Mouse (Mus musculus): ENCODE data around the gene Tubg2. TPM values are rescaled to one million over a fixed set of nuclear protein-coding genes. Genes with fewer than 3 reads are reported as not detected.
A peak's percentile ranks its signal among the peaks of the same experiment; 100 is the strongest.

The Tubg2 gene
- polyA plus RNA-seq, 1 experiment from 2014 or later, result 6.3 TPM

GRCm38 (mm10) chr11:101173631-101174388 is 18.1 kb downstream of the Tubg2 start:
- Histone ChIP-seq H3K27ac (no peak overlapping the region), H3K27me3 (peaks cover 87% of the 10 kb centered on the region), H3K4me3 (replicated peaks) (peak overlapping the region; percentile 36), H3K4me1 (replicated peaks) (peaks cover 67% of the 10 kb centered on the region), H3K9ac (replicated peaks) (peak overlapping the region; percentile 48; the same call in 1 of the 2 replicates), H3K36me3 (no peaks in the 10 kb centered on the region), H3K9me3 (no peaks in the 10 kb centered on the region), H3K4me2 (peak overlapping the region; percentile 71)
- under 1% methylated on average over 61 of the region's 61 CpGs for WGBS
- ATAC-seq (ENCODE audit: insufficient number of reproducible peaks, insufficient read depth, low FRiP score, low TSS enrichment, low read depth), result peak; percentile 52

- Histone ChIP-seq H3K4me2 (peak overlapping the region; percentile 71), H3K27me3 (peaks cover 87% of the 10 kb centered on the region), H3K36me3 (no peaks in the 10 kb centered on the region), H3K9me3 (no peaks in the 10 kb centered on the region), H3K27ac (no peak overlapping the region), H3K4me3 (replicated peaks) (peak overlapping the region; percentile 36), H3K9ac (replicated peaks) (peak overlapping the region; percentile 48; the same call in 1 of the 2 replicates), H3K4me1 (replicated peaks) (peaks cover 61% of the 10 kb centered on the region)
- 29% methylated on average over 9 of the region's 9 CpGs for whole genome bisulfite sequencing
- ATAC-seq (ENCODE audit: insufficient number of reproducible peaks, insufficient read depth, low FRiP score, low TSS enrichment, low read depth), result no peak
These were observed 18.7 kb downstream of the Tubg2 start for GRCm38 (mm10) chr11:101174389-101174745.

GRCm38 (mm10) chr11:101174851-101175628 is 19.3 kb downstream of the Tubg2 start, which contains the start of gene Ccr10:
Gene Ccr10 (minus strand): TSS chr11:101175443.
- WGBS, result 26% methylated on average over 14 of the region's 14 CpGs
- H3K27ac ChIP-seq, result no peak within 1 kb of the TSS

GRCm38 (mm10) chr11:101175636-101176116 is 20.0 kb downstream of the Tubg2 start:
- H3K36me3 ChIP-seq, result no peaks in the 10 kb centered on the region
- ATAC-seq (ENCODE audit: insufficient number of reproducible peaks, insufficient read depth, low FRiP score, low TSS enrichment, low read depth), result no peak
- no peak overlapping the region for H3K27ac ChIP-seq
- H3K9me3 ChIP-seq, result no peaks in the 10 kb centered on the region
- WGBS, result 10% methylated on average over 11 of the region's 11 CpGs
- no peak overlapping the region for H3K9ac ChIP-seq (replicated peaks)
- peaks cover 82% of the 10 kb centered on the region for H3K27me3 ChIP-seq
- peak overlapping the region; percentile 34 for H3K4me3 ChIP-seq (replicated peaks)
- H3K4me2 ChIP-seq, result peak overlapping the region; percentile 54
- H3K4me1 ChIP-seq (replicated peaks), result peaks cover 48% of the 10 kb centered on the region

More at GRCm38 (mm10) chr11:101174851-101175628, 19.3 kb downstream of the Tubg2 start, which contains the start of gene Ccr10:
- peaks cover 84% of the 10 kb centered on the region for H3K27me3 ChIP-seq
- H3K4me3 ChIP-seq (replicated peaks), result peak within 1 kb of the TSS; percentile 36
- H3K36me3 ChIP-seq, result no peaks in the 10 kb centered on the region
- H3K9ac ChIP-seq (replicated peaks), result 0 out of 2 replicates have a peak within 1 kb of the TSS, but pooled peaks have one; percentile 48
- H3K9me3 ChIP-seq, result no peaks in the 10 kb centered on the region
- H3K4me2 ChIP-seq, result peak within 1 kb of the TSS; percentile 71
- H3K4me1 ChIP-seq (replicated peaks), result peaks cover 54% of the 10 kb centered on the region
- ATAC-seq (ENCODE audit: insufficient number of reproducible peaks, insufficient read depth, low FRiP score, low TSS enrichment, low read depth), result no peak

GRCm38 (mm10) chr11:101176117-101176691 is 20.5 kb downstream of the Tubg2 start:
- WGBS, result under 1% methylated on average over 25 of the region's 25 CpGs
- peaks cover 79% of the 10 kb centered on the region for H3K27me3 ChIP-seq

GRCm38 (mm10) chr11:101176933-101177773 is 21.4 kb downstream of the Tubg2 start:
- WGBS, result 27% methylated on average over 22 of the region's 22 CpGs
- H3K27me3 ChIP-seq, result peaks cover 79% of the 10 kb centered on the region
- peaks cover 45% of the 10 kb centered on the region for H3K4me1 ChIP-seq (replicated peaks)
- no peak for ATAC-seq (ENCODE audit: insufficient number of reproducible peaks, insufficient read depth, low FRiP score, low TSS enrichment, low read depth)
- H3K36me3 ChIP-seq, result no peaks in the 10 kb centered on the region
- no peaks in the 10 kb centered on the region for H3K9me3 ChIP-seq
- H3K27ac ChIP-seq, result no peak overlapping the region
- no peak overlapping the region for H3K9ac ChIP-seq (replicated peaks)
- 0 out of 2 replicates have a peak overlapping the region, but pooled peaks have one; percentile 15 for H3K4me3 ChIP-seq (replicated peaks)
- peak overlapping the region; percentile 54 for H3K4me2 ChIP-seq

More at GRCm38 (mm10) chr11:101176117-101176691, 20.5 kb downstream of the Tubg2 start:
- peak overlapping the region; percentile 54 for H3K4me2 ChIP-seq
- no peaks in the 10 kb centered on the region for H3K9me3 ChIP-seq
- H3K27ac ChIP-seq, result no peak overlapping the region
- no peak overlapping the region for H3K9ac ChIP-seq (replicated peaks)
- H3K4me3 ChIP-seq (replicated peaks), result peak overlapping the region; percentile 34
- peaks cover 46% of the 10 kb centered on the region for H3K4me1 ChIP-seq (replicated peaks)
- H3K36me3 ChIP-seq, result no peaks in the 10 kb centered on the region
- ATAC-seq (ENCODE audit: insufficient number of reproducible peaks, insufficient read depth, low FRiP score, low TSS enrichment, low read depth), result no peak

- Histone ChIP-seq H3K9ac (replicated peaks) (no peak overlapping the region), H3K4me1 (replicated peaks) (peaks cover 35% of the 10 kb centered on the region), H3K4me3 (replicated peaks) (no peak overlapping the region), H3K27ac (no peak overlapping the region), H3K4me2 (no peak overlapping the region), H3K36me3 (no peaks in the 10 kb centered on the region), H3K9me3 (no peaks in the 10 kb centered on the region), H3K27me3 (peaks cover 73% of the 10 kb centered on the region)
- 49% methylated on average over 36 of the region's 36 CpGs for WGBS
- ATAC-seq (ENCODE audit: insufficient number of reproducible peaks, insufficient read depth, low FRiP score, low TSS enrichment, low read depth), result no peak
These were observed 22.7 kb downstream of the Tubg2 start for GRCm38 (mm10) chr11:101178061-101179058.

- 79% methylated on average over 15 of the region's 15 CpGs for WGBS
- Histone ChIP-seq H3K9ac (replicated peaks) (no peak overlapping the region), H3K4me2 (no peak overlapping the region), H3K36me3 (no peaks in the 10 kb centered on the region), H3K27ac (no peak overlapping the region), H3K9me3 (no peaks in the 10 kb centered on the region), H3K4me3 (replicated peaks) (no peak overlapping the region), H3K4me1 (replicated peaks) (peaks cover 26% of the 10 kb centered on the region), H3K27me3 (peaks cover 64% of the 10 kb centered on the region)
- no peak for ATAC-seq (ENCODE audit: insufficient number of reproducible peaks, insufficient read depth, low FRiP score, low TSS enrichment, low read depth)
These were observed 23.6 kb downstream of the Tubg2 start for GRCm38 (mm10) chr11:101179306-101179705.

- H3K9me3 ChIP-seq, result no peaks in the 10 kb centered on the region
- H3K27me3 ChIP-seq, result peaks cover 54% of the 10 kb centered on the region
- no peak for ATAC-seq (ENCODE audit: insufficient number of reproducible peaks, insufficient read depth, low FRiP score, low TSS enrichment, low read depth)
- H3K27ac ChIP-seq, result no peak overlapping the region
- WGBS, result 71% methylated on average over 17 of the region's 17 CpGs
- H3K36me3 ChIP-seq, result no peaks in the 10 kb centered on the region
- peaks cover 17% of the 10 kb centered on the region for H3K4me1 ChIP-seq (replicated peaks)
- no peak overlapping the region for H3K4me2 ChIP-seq
- no peak overlapping the region for H3K4me3 ChIP-seq (replicated peaks)
- no peak overlapping the region for H3K9ac ChIP-seq (replicated peaks)
These were observed 24.6 kb downstream of the Tubg2 start for GRCm38 (mm10) chr11:101180261-101180660.
